In the genomic region with DNA sequence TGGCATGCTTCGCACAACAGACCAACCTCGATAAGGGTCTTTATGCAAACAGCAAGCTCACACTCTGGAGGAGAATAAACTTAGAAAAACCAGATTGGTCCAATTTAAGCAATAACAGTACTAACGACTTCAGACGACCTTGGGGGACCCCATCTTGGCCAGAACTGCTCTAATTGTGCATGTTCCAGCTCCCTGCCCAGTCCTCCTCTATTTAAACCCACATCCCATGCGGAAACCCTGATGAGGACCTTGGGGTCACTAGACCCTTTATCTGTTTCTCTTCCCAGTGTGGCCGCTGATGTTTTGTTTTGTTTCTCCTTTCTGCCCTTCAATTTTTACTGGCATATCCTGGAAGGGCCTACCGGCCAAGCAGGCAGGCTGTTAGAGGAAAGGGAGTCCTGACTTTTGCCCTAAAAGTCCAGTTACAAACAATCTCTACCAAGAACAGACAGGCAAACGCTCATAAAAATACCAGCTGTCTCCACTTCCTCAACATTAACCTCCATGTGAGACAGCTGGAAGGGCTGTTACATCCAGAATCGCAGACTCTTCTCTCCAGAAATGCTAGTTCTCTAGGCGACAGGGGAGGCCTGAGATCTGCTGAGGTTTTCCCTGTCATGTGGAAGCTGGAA, we compare ENCODE assay signal across 12 mouse cellular contexts. TPM values are rescaled to one million over a fixed set of nuclear protein-coding genes. Genes with fewer than 3 reads are reported as not detected.
DNase-seq lines count a peak whose midpoint lies in the region; ATAC-seq lines count a peak whose summit lies in the region.
"Had no signal": no experiment of that assay in that cellular context is flagged by ENCODE, and none has a peak within 500 bp of the region (broad histone marks: within the 10 kb centered on the region; RNA-seq: fewer than 3 reads in every experiment).

No protein-coding gene starts in this region.

- DNase-seq in heart, adult 18-20 months = peak; percentile 45 to 66
- no peak for DNase-seq in embryonic facial prominence, embryonic 10.5 days (ENCODE audit: low spot score)
- DNase-seq in kidney, adult 9 months = peak; percentile 43
- DNase-seq in urinary bladder, postnatal 25 days (ENCODE audit: low spot score) = no peak
- no peak for DNase-seq in cerebellum, adult 18-20 months
- DNase-seq: liver, embryonic 13.5 days; right cerebral cortex, adult 18-20 months had no signal

- H3K4me2 ChIP-seq in heart, embryonic 12.5 days = no peak overlapping the region
- no peak overlapping the region for H3K4me2 ChIP-seq in limb, embryonic 13.5 days (replicated peaks)
- H3K4me2 ChIP-seq: liver, embryonic 13.5 days; midbrain, embryonic 11.5 days; neural tube, embryonic 13.5 days had no signal

- no peak overlapping the region for H3K9ac ChIP-seq in heart, embryonic 12.5 days
- no peak overlapping the region for H3K9ac ChIP-seq in limb, embryonic 13.5 days
- H3K9ac ChIP-seq: liver, embryonic 13.5 days; neural tube, embryonic 13.5 days had no signal

- no peak for ATAC-seq in heart, embryonic 12.5 days (ENCODE audit: insufficient number of reproducible peaks, low FRiP score)
- ATAC-seq in limb, embryonic 13.5 days (ENCODE audit: low FRiP score, low read depth) = no peak
- ATAC-seq in activated CD4-positive, CD25-positive, alpha-beta regulatory T cell, adult 4 months = no peak

- H3K9me3 ChIP-seq in heart, embryonic 12.5 days (replicated peaks) = no peaks in the 10 kb centered on the region
- H3K9me3 ChIP-seq in embryonic facial prominence, embryonic 10.5 days = peaks cover 6% of the 10 kb centered on the region; the same call in 1 of the 2 replicates
- H3K9me3 ChIP-seq in limb, embryonic 13.5 days = peaks cover 12% of the 10 kb centered on the region
- H3K9me3 ChIP-seq: liver, embryonic 13.5 days had no signal

- WGBS in heart, embryonic 12.5 days = 64% methylated on average over 10 of the region's 10 CpGs
- 77% methylated on average over 10 of the region's 10 CpGs for WGBS in embryonic facial prominence, embryonic 10.5 days
- 46% methylated on average over 10 of the region's 10 CpGs for WGBS in limb, embryonic 13.5 days

- no peak overlapping the region for H3K4me3 ChIP-seq in heart, embryonic 12.5 days
- H3K4me3 ChIP-seq in embryonic facial prominence, embryonic 10.5 days = no peak overlapping the region
- H3K4me3 ChIP-seq in limb, embryonic 13.5 days = no peak overlapping the region
- H3K4me3 ChIP-seq: liver, embryonic 13.5 days; neural tube, embryonic 13.5 days had no signal

- H3K36me3 ChIP-seq in heart, embryonic 12.5 days = no peaks in the 10 kb centered on the region
- no peaks in the 10 kb centered on the region for H3K36me3 ChIP-seq in embryonic facial prominence, embryonic 10.5 days (replicated peaks)
- H3K36me3 ChIP-seq in limb, embryonic 13.5 days = 0 out of 2 replicates have a peak, but pooled peaks cover 3% of the 10 kb centered on the region
- H3K36me3 ChIP-seq: liver, embryonic 13.5 days; neural tube, embryonic 13.5 days had no signal

- peaks cover 9% of the 10 kb centered on the region for H3K4me1 ChIP-seq in heart, embryonic 12.5 days (replicated peaks)
- H3K4me1 ChIP-seq in embryonic facial prominence, embryonic 10.5 days = peaks cover 15% of the 10 kb centered on the region
- H3K4me1 ChIP-seq in limb, embryonic 13.5 days = peaks cover 21% of the 10 kb centered on the region
- H3K4me1 ChIP-seq: neural tube, embryonic 13.5 days had no signal

- H3K27ac ChIP-seq in heart, embryonic 12.5 days (ENCODE audit: poor library complexity, severe bottlenecking) = no peak overlapping the region
- H3K27ac ChIP-seq in embryonic facial prominence, embryonic 10.5 days (replicated peaks) = peak overlapping the region; percentile 48; the same call in 1 of the 2 replicates
- H3K27ac ChIP-seq in limb, embryonic 13.5 days = peak overlapping the region; percentile 35; the same call in 1 of the 2 replicates
- H3K27ac ChIP-seq: liver, embryonic 13.5 days; neural tube, embryonic 13.5 days had no signal

- no peaks in the 10 kb centered on the region for H3K27me3 ChIP-seq in heart, embryonic 12.5 days (replicated peaks)
- H3K27me3 ChIP-seq in embryonic facial prominence, embryonic 10.5 days (replicated peaks; ENCODE audit: low read depth, poor library complexity, severe bottlenecking) = 0 out of 2 replicates have a peak, but pooled peaks cover 4% of the 10 kb centered on the region
- H3K27me3 ChIP-seq in limb, embryonic 13.5 days = no peaks in the 10 kb centered on the region
- H3K27me3 ChIP-seq: liver, embryonic 13.5 days had no signal

RNA-seq across cellular contexts. Expression of gene Mgat4a, which starts 36.0 kb away (rescaled TPM):
- total RNA-seq in heart, adult 18-20 months (2021) = 10 to 100 TPM; 13.0 to 15.4 TPM
- polyA plus RNA-seq in heart, embryonic 12.5 days (2016; fragmentation: Nextera tagmentation; extraction: Ambion mirVana) = 3.6 and 3.9 TPM in 2 replicates
- polyA plus RNA-seq in embryonic facial prominence, embryonic 10.5 days (2016; fragmentation: Nextera tagmentation; extraction: Ambion mirVana) = 3.8 and 4.1 TPM in 2 replicates
- polyA plus RNA-seq in limb, embryonic 13.5 days (2015; fragmentation: Nextera tagmentation; extraction: Ambion mirVana) = 4.4 and 5.7 TPM in 2 replicates
- 10 to 100 TPM in 1 of 2 experiments, 1 to 10 TPM in 1; 7.8 to 10.5 TPM for polyA plus RNA-seq in activated CD4-positive, CD25-positive, alpha-beta regulatory T cell, adult 4 months (2017; shearing (Covaris generic))

Comparison
In these comparisons a context has a peak if more than half of its experiments do, and no peak if none do; other contexts are left out.
1. DNase-seq: peak in heart, adult 18-20 months (2 of 2) and kidney, adult 9 months (single experiment); none in embryonic facial prominence, embryonic 10.5 days (single experiment), urinary bladder, postnatal 25 days (single experiment) and cerebellum, adult 18-20 months (0 of 2).